Comparison of ENCODE assay signal across 22 mouse cellular contexts in the genomic region with DNA sequence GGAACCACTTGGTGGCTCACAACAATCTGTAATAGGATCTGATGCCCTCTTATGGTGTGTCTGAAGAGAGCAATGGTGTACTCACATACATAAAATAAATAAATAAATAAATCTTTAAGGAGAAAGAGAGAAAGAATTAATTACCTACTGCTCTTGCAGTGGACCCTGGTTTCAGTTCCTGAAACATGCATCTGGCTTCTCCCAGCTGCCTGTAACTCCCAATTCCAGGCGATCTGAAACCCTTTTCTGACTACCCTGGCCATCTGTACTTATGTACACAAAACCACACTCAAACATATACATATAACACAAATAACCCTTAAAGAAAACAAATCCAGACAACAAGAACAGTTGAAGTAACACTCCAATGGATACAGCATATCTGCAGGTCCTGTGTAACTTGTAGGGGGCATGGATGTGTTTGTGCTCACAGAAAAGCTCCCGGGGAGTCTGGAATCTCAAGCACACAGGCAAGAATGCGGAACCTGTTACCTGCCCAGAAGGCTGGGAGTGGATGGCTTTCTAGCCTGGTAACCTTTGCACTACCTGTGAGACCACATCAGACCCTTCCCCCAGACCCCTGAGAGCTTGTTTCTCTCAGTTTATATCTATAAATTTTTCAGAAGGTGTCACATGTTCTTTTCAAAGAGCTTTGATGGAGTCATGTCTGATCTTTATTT. TPM values are rescaled to one million over a fixed set of nuclear protein-coding genes. Genes with fewer than 3 reads are reported as not detected.
DNase-seq lines count a peak whose midpoint lies in the region; ATAC-seq and TF ChIP-seq lines count a peak whose summit lies in the region.
"Had no signal": no experiment of that assay in that cellular context is flagged by ENCODE, and none has a peak within 500 bp of the region (broad histone marks: within the 10 kb centered on the region; RNA-seq: fewer than 3 reads in every experiment).

No protein-coding gene starts in this region.

- DNase-seq in kidney, adult 18-20 months = peak; percentile 40
- DNase-seq in kidney, postnatal 14 days = peak; percentile 61
- DNase-seq in lung, postnatal 10 days = peak; percentile 38
- peak; percentile 47 for DNase-seq in stomach, postnatal 0 days (ENCODE audit: low spot score)
- no peak for DNase-seq in cerebellum, adult 8-10 months
- no peak for DNase-seq in spleen, postnatal 14 days (ENCODE audit: low spot score in 2 of 2)
- DNase-seq in forebrain, embryonic 10.5 days (ENCODE audit: extremely low spot score, low spot score) = no peak
- no peak for DNase-seq in right cerebral cortex, postnatal 36 days (ENCODE audit: low spot score in 2 of 2)
- DNase-seq: adrenal gland, postnatal 14 days; cerebellum, adult 18-20 months; gastrocnemius, postnatal 14 days; midbrain, embryonic 14.5 days; thymus, postnatal 14 days had no signal

- H3K27me3 ChIP-seq in stomach, postnatal 0 days (ENCODE audit: control insufficient read depth, insufficient read depth, low read length) = no peaks in the 10 kb centered on the region
- H3K27me3 ChIP-seq in forebrain, embryonic 10.5 days (ENCODE audit: poor library complexity, severe bottlenecking) = no peaks in the 10 kb centered on the region
- H3K27me3 ChIP-seq: embryonic facial prominence, embryonic 13.5 days; hindbrain, embryonic 12.5 days; intestine, embryonic 15.5 days had no signal

- WGBS in stomach, postnatal 0 days = 45% methylated on average over 3 of the region's 3 CpGs
- 68% methylated on average over 3 of the region's 3 CpGs for WGBS in forebrain, embryonic 10.5 days

- H3K4me1 ChIP-seq in stomach, postnatal 0 days (replicated peaks; ENCODE audit: control insufficient read depth, insufficient read depth) = no peaks in the 10 kb centered on the region
- peaks cover 3% of the 10 kb centered on the region for H3K4me1 ChIP-seq in forebrain, embryonic 10.5 days
- H3K4me1 ChIP-seq: embryonic facial prominence, embryonic 13.5 days; hindbrain, embryonic 12.5 days; intestine, embryonic 15.5 days had no signal

- no peak overlapping the region for H3K9ac ChIP-seq in stomach, postnatal 0 days (ENCODE audit: low read length)
- H3K9ac ChIP-seq: embryonic facial prominence, embryonic 13.5 days; hindbrain, embryonic 12.5 days; intestine, embryonic 15.5 days had no signal

- H3K9me3 ChIP-seq in stomach, postnatal 0 days (ENCODE audit: control insufficient read depth, low read length) = no peaks in the 10 kb centered on the region
- no peaks in the 10 kb centered on the region for H3K9me3 ChIP-seq in forebrain, embryonic 10.5 days
- H3K9me3 ChIP-seq: embryonic facial prominence, embryonic 13.5 days; hindbrain, embryonic 12.5 days; intestine, embryonic 15.5 days; limb, embryonic 10.5 days had no signal

- no peaks in the 10 kb centered on the region for H3K36me3 ChIP-seq in stomach, postnatal 0 days (ENCODE audit: control insufficient read depth, insufficient read depth, low read length)
- H3K36me3 ChIP-seq in forebrain, embryonic 10.5 days (replicated peaks) = no peaks in the 10 kb centered on the region
- H3K36me3 ChIP-seq: embryonic facial prominence, embryonic 13.5 days; hindbrain, embryonic 12.5 days; intestine, embryonic 15.5 days; limb, embryonic 10.5 days had no signal

- no peak for TF ChIP-seq EP300 in stomach, postnatal 0 days (optimal IDR thresholded peaks at IDR 0.05)

- peak; percentile 58; the same call in 1 of the 2 replicates for ATAC-seq in stomach, postnatal 0 days (ENCODE audit: low FRiP score, low TSS enrichment)
- ATAC-seq: CD4-positive, CD25-positive, alpha-beta regulatory T cell, adult 4 months; intestine, embryonic 15.5 days had no signal

- TF ChIP-seq CTCF in stomach, postnatal 0 days (IDR thresholded peaks at IDR 0.05; ENCODE audit: low read depth) = no peak

- no peak overlapping the region for H3K4me2 ChIP-seq in stomach, postnatal 0 days (replicated peaks; ENCODE audit: low read depth)
- H3K4me2 ChIP-seq: embryonic facial prominence, embryonic 13.5 days; hindbrain, embryonic 12.5 days; intestine, embryonic 15.5 days; liver, embryonic 11.5 days had no signal

- no peak overlapping the region for H3K4me3 ChIP-seq in stomach, postnatal 0 days (ENCODE audit: low read depth, low read length)
- no peak overlapping the region for H3K4me3 ChIP-seq in forebrain, embryonic 10.5 days
- H3K4me3 ChIP-seq: embryonic facial prominence, embryonic 13.5 days; hindbrain, embryonic 12.5 days; intestine, embryonic 15.5 days; limb, embryonic 10.5 days; myocyte had no signal

- H3K27ac ChIP-seq in stomach, postnatal 0 days (replicated peaks) = no peak overlapping the region; the same call in 1 of the 2 replicates
- H3K27ac ChIP-seq in forebrain, embryonic 10.5 days = no peak overlapping the region
- H3K27ac ChIP-seq: embryonic facial prominence, embryonic 13.5 days; hindbrain, embryonic 12.5 days; intestine, embryonic 15.5 days; limb, embryonic 10.5 days had no signal

RNA-seq across cellular contexts. Expression of gene Tardbp, which starts 5.3 kb away (rescaled TPM):
- 99.8 and 106 TPM in 2 replicates for polyA plus RNA-seq in stomach, postnatal 0 days (2015; fragmentation: Nextera tagmentation; extraction: Ambion mirVana)
- 495 and 519 TPM in 2 replicates for polyA plus RNA-seq in forebrain, embryonic 10.5 days (2016; fragmentation: Nextera tagmentation; extraction: Ambion mirVana)

RNA-seq across cellular contexts. Expression of gene Gm572, which starts 11.0 kb away (rescaled TPM):
- 0.10 and 0.16 TPM in 2 replicates for polyA plus RNA-seq in stomach, postnatal 0 days (2015; fragmentation: Nextera tagmentation; extraction: Ambion mirVana)
- polyA plus RNA-seq in forebrain, embryonic 10.5 days (2016; fragmentation: Nextera tagmentation; extraction: Ambion mirVana) = not detected in 2 replicates
- polyA plus RNA-seq: CD4-positive, CD25-positive, alpha-beta regulatory T cell, adult 4 months; cortical plate, adult 2 months; embryonic facial prominence, embryonic 13.5 days; hindbrain, embryonic 12.5 days; intestine, embryonic 15.5 days; limb, embryonic 10.5 days; liver, embryonic 11.5 days; midbrain, embryonic 14.5 days had no signal

RNA-seq across cellular contexts. Expression of gene Masp2, which starts 29.8 kb away (rescaled TPM):
- 0.46 and 0.79 TPM in 2 replicates for polyA plus RNA-seq in stomach, postnatal 0 days (2015; fragmentation: Nextera tagmentation; extraction: Ambion mirVana)
- 0.22 TPM in 1 of 2 replicates, not detected in the other for polyA plus RNA-seq in forebrain, embryonic 10.5 days (2016; fragmentation: Nextera tagmentation; extraction: Ambion mirVana)
- polyA plus RNA-seq: heart, postnatal 0 days had no signal

RNA-seq across cellular contexts. Expression of gene Srm, which starts 40.9 kb away (rescaled TPM):
- 109 and 113 TPM in 2 replicates for polyA plus RNA-seq in stomach, postnatal 0 days (2015; fragmentation: Nextera tagmentation; extraction: Ambion mirVana)
- 265 and 272 TPM in 2 replicates for polyA plus RNA-seq in forebrain, embryonic 10.5 days (2016; fragmentation: Nextera tagmentation; extraction: Ambion mirVana)

Comparison
In these comparisons a context has a peak if more than half of its experiments do, and no peak if none do; other contexts are left out.
1. DNase-seq: peak in kidney, adult 18-20 months (single experiment), kidney, postnatal 14 days (single experiment), lung, postnatal 10 days (single experiment) and stomach, postnatal 0 days (single experiment); none in cerebellum, adult 8-10 months (single experiment), spleen, postnatal 14 days (0 of 2), forebrain, embryonic 10.5 days (single experiment) and right cerebral cortex, postnatal 36 days (0 of 2).